Mouse (Mus musculus) limb, embryonic 11.5 days (tissue): ENCODE results near the gene Slc11a2. TPM values are rescaled to one million over a fixed set of nuclear protein-coding genes. Genes with fewer than 3 reads are reported as not detected.

Source experiments
- ATAC-seq: fragments of 200-750 bp; cut with Nextera tagmentation; 2 replicates; pipeline ENCODE4 v1.8.0; 2017; ENCODE audit warnings: low read depth; ENCODE audit not compliant: insufficient number of reproducible peaks, low FRiP score, low TSS enrichment
- DNase-seq: peaks from one replicate; pipeline ENCODE4 v3.0.0-alpha.2; 2015; ENCODE audit warnings: low spot score
- H3K27ac ChIP-seq: fragments of 300-500 bp; sonication (generic); replicated peaks from 2 replicates; pipeline ENCODE4 v1.5.1; 2014; ENCODE audit warnings: low read depth, mild to moderate bottlenecking, low read length
- H3K27me3 ChIP-seq: fragments of 300-500 bp; sonication (generic); 2 replicates; pipeline ENCODE4 v1.6.1; 2014; ENCODE audit warnings: mild to moderate bottlenecking, low read length, mixed read lengths; ENCODE audit not compliant: control insufficient read depth, insufficient read depth
- H3K36me3 ChIP-seq: fragments of 300-500 bp; sonication (generic); 2 replicates; pipeline ENCODE4 v1.6.1; 2014; ENCODE audit warnings: mild to moderate bottlenecking, low read length, moderate library complexity, mixed read lengths; ENCODE audit not compliant: control insufficient read depth, insufficient read depth
- H3K4me1 ChIP-seq: fragments of 300-500 bp; sonication (generic); 2 replicates; pipeline ENCODE4 v1.6.1; 2014; ENCODE audit warnings: low read length, mixed read lengths; ENCODE audit not compliant: control insufficient read depth, insufficient read depth
- H3K4me2 ChIP-seq: fragments of 300-500 bp; sonication (generic); 2 replicates; pipeline ENCODE4 v1.6.1; 2014; ENCODE audit warnings: low read depth, mild to moderate bottlenecking, moderate library complexity; ENCODE audit not compliant: severe bottlenecking
- H3K4me3 ChIP-seq: fragments of 300-500 bp; sonication (generic); 2 replicates; pipeline ENCODE4 v1.5.1; 2014; ENCODE audit warnings: low read depth, low read length
- H3K9ac ChIP-seq: fragments of 300-500 bp; sonication (generic); 2 replicates; pipeline ENCODE4 v1.6.1; 2014; ENCODE audit warnings: mild to moderate bottlenecking, low read length
- H3K9me3 ChIP-seq: fragments of 300-500 bp; sonication (generic); 2 replicates; pipeline ENCODE4 v1.6.1; 2016; ENCODE audit warnings: low read length; ENCODE audit not compliant: control insufficient read depth
- WGBS: fragments of 180-500 bp; shearing (Covaris S2); extraction: QIAGEN DNeasy Blood & Tissue Kit; methylation state at CpG from one replicate; pipeline ENCODE4 v1.1.7; 2014; 5-methylcytosine and 5-hydroxymethylcytosine counted together
- polyA plus RNA-seq: library from polyadenylated mRNA; unstranded; fragments of >200 nt; fragmentation: Nextera tagmentation; extraction: Ambion mirVana; gene quantifications from 2 replicates; pipeline ENCODE4 v1.2.1, GENCODE M21; 2014

The Slc11a2 gene
- polyA plus RNA-seq: 19.5 and 24.3 TPM in 2 replicates

DNA sequence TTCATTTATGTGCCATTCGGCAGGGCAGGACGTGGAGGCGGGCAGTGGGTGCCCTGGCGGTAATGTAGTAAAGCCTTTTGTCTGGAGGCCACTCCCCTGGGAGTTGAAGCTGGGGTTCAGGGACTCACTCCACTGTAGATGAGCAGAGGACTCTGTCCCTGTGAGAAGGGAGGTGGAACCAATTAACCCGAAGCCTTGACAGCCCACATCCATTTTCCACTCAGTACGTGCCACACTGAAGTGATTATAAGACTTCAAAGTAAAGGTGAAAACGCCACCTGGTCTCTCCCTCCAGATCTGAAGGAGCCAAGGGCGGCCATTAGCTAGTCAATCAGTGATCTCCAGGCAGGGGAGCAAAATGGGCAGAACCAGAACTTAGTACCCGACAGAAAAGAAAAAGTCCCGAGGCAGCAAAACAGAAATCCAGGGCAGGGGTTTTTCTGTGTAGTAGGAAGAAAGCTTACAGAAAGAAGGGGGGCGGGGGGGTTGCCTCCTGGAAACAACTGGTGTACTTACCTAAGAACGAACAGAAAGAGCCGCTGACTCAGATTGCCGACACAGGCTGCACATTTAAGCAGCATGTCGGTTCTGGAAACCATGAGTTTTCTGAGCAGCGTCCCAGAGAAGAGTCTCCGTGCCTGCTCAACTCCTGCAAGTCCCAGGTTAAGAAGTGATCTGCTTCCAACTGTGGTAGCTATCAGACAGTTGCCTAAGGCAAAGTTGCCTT is at the start of gene Slc11a2:
Gene Slc11a2, minus strand, starts transcription at position 677 of the 727 bp plus-strand sequence.
- peak; percentile 60 for DNase-seq
- H3K27ac ChIP-seq: 0 out of 2 replicates have a peak within 1 kb of the TSS, but pooled peaks have one; percentile 21

DNA sequence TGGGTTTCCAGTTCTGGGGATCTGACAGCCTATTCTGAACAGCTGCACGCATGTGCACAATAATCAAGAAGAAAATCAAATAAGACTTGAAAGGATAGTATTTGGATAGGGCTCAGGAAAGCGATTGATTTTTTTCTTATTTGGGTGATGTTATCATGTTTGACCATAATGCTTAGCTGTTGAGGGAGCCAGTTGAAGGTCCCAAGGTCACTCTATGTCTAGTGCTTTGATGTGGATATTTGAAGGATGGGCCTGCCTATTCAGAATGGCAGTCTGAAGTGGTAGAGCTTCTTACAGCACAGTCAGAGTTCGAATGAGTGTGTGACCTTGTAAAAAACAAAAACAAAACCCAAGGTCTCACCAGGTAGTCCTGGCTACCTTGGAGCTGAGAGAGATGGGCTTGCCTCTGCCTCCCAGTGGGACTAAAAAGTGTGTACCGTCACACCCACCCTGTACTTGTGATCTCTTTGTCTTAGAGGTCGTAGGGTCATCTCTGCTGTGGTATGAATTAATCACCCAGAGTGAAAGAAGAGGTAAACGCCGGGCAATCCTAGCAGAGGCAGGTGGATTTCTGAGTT is 49.1 kb upstream of the Slc11a2 start:
- no peak overlapping the region for H3K4me2 ChIP-seq
- DNase-seq (no peak), ATAC-seq (no peak)
- H3K27me3 ChIP-seq: no peaks in the 10 kb centered on the region
- WGBS: 85% methylated on average over 7 of the region's 7 CpGs
- peaks cover 5% of the 10 kb centered on the region; the same call in 1 of the 2 replicates for H3K36me3 ChIP-seq
- H3K9ac ChIP-seq: no peak overlapping the region
- 0 out of 2 replicates have a peak, but pooled peaks cover 4% of the 10 kb centered on the region for H3K4me1 ChIP-seq
- H3K4me3 ChIP-seq: no peak overlapping the region
- H3K27ac ChIP-seq: no peak overlapping the region
- H3K9me3 ChIP-seq: no peaks in the 10 kb centered on the region

More for the DNA sequence above, at the start of gene Slc11a2:
- Histone ChIP-seq H3K9me3 (no peaks in the 10 kb centered on the region), H3K36me3 (no peaks in the 10 kb centered on the region), H3K27me3 (no peaks in the 10 kb centered on the region), H3K4me3 (peak within 1 kb of the TSS; percentile 99), H3K4me2 (peak within 1 kb of the TSS; percentile 91), H3K4me1 (peaks cover 18% of the 10 kb centered on the region; the same call in 1 of the 2 replicates), H3K9ac (0 out of 2 replicates have a peak within 1 kb of the TSS, but pooled peaks have one; percentile 3)
- no peak for ATAC-seq
- 9% methylated on average over 17 of the region's 17 CpGs for WGBS

DNA sequence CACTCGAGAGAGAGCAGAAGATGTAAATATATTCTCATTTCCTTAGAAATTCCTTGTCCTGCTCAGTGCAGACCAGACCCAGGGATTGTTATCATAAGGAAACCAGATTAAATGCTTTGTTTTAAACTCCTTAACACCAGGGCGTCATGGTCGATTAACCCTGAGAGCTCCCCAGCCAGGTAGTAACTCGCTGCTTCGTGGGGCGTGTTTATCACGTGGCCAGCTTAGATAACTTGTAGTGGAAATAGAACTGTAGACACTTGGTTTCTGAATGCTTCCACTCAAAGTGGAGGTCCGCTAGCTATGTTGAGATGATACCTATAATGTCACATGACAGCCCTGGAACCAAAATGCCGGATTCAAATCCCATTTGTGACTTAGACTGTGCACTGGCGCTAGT is 45.2 kb upstream of the Slc11a2 start:
- Histone ChIP-seq H3K27me3 (no peaks in the 10 kb centered on the region), H3K4me3 (no peak overlapping the region), H3K4me1 (0 out of 2 replicates have a peak, but pooled peaks cover 4% of the 10 kb centered on the region), H3K9ac (no peak overlapping the region), H3K27ac (no peak overlapping the region), H3K4me2 (peak overlapping the region; percentile 84; the same call in 1 of the 2 replicates), H3K36me3 (peaks cover 2% of the 10 kb centered on the region; the same call in 1 of the 2 replicates), H3K9me3 (no peaks in the 10 kb centered on the region)
- DNase-seq: no peak
- no peak for ATAC-seq
- WGBS: 76% methylated on average over 10 of the region's 10 CpGs

DNA sequence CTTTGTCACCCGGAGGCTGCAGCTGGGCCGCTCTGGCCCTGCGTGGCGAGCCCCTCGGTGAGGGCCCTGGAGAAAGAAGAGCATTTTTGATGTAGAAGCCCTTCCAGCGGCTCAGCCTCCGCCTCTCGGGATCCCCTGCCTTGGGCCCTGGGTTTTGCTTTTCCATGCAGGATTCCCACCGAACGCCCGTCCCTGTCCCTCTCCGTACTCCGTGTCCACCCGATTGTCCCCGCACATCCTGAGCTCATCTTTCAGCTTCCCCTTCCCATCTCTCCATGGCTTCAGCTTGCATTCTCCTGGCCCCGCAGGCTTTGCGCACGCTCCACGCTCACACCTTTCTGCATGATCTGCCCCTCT is 44.3 kb upstream of the Slc11a2 start:
- H3K27ac ChIP-seq: no peak overlapping the region
- peaks cover 2% of the 10 kb centered on the region; the same call in 1 of the 2 replicates for H3K36me3 ChIP-seq
- no peaks in the 10 kb centered on the region for H3K9me3 ChIP-seq
- H3K4me1 ChIP-seq: 0 out of 2 replicates have a peak, but pooled peaks cover 4% of the 10 kb centered on the region
- DNase-seq: no peak
- H3K4me3 ChIP-seq: peak overlapping the region; percentile 78
- ATAC-seq: peak; percentile 52
- peak overlapping the region; percentile 84 for H3K4me2 ChIP-seq
- under 1% methylated on average over 17 of the region's 19 CpGs for WGBS
- H3K9ac ChIP-seq: peak overlapping the region; percentile 85
- H3K27me3 ChIP-seq: no peaks in the 10 kb centered on the region

DNA sequence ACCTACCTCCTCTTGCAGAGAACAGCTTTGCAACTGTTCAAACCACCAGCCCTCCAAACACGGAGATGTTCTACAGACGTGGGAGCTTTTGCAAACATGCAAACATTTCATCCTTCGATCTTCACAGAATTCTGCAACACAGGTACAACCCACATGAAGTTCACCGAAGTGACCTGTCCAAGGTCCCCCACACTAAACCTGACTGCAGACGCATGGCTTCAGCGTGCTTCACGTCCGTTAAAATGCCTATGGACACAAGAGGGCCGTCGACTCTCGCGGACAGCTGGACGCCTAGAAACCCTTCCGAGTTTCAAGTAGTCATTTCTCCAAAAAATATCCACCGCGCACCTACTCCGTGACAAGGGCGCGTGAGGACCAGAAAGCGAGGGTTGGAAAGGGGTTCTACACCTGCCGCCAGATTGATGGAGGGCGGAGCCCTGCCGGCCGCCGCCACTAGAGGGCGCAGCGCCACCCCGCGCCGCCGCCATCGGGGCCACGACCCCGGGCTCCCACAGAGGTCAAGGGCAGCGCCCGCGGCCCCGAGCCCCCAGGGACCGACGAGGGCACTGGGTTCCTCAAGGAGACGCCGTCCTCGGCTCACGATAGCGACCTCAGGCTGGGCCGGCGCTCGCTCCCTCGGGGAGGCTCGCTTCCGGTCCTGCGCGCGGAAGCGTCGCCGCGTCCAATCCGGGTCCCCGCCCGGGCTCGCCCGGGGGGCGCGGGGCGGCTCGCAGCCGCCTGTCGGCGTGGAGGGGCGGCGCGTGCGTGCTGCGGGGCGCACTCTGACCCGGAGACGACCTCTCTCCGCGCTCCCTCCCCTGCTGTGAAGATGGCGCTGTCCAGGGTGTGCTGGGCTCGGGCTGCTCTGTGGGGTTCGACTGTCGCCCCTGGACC is 43.7 kb upstream of the Slc11a2 start, which contains the start of gene Letmd1:
Gene Letmd1, plus strand, starts transcription at position 729 of the 894 bp plus-strand sequence.
- Histone ChIP-seq H3K27ac (no peak within 1 kb of the TSS), H3K4me1 (0 out of 2 replicates have a peak, but pooled peaks cover 4% of the 10 kb centered on the region), H3K9ac (peak within 1 kb of the TSS; percentile 85), H3K27me3 (no peaks in the 10 kb centered on the region), H3K36me3 (peaks cover 2% of the 10 kb centered on the region; the same call in 1 of the 2 replicates), H3K4me2 (peak within 1 kb of the TSS; percentile 84), H3K4me3 (peak within 1 kb of the TSS; percentile 78), H3K9me3 (no peaks in the 10 kb centered on the region)
- ATAC-seq (peak; percentile 84), DNase-seq (peak; percentile 86)
- WGBS: 3% methylated on average over 76 of the region's 84 CpGs

DNA sequence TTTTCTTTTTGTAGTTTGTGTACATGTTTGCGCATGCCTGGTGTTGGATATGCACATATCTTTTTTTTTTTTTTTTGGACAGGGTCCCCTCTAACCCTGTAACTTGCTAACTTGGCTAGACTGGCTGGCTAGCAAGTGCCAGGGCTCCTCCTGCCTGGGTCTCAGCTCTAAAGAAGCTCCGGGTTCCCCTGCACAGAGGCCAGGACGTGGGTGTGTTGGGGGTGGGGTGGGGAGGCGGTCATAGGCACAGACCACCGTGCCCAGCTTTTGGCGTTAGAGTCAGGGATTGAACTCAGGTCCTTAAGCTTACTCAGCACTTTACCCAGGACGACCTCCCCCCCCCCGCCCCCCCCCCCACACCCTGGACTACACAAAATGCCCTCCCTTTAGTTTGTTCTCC is 42.9 kb upstream of the Slc11a2 start:
- Histone ChIP-seq H3K9ac (no peak overlapping the region), H3K27ac (no peak overlapping the region)
- 47% methylated on average over 8 of the region's 8 CpGs for WGBS

DNA sequence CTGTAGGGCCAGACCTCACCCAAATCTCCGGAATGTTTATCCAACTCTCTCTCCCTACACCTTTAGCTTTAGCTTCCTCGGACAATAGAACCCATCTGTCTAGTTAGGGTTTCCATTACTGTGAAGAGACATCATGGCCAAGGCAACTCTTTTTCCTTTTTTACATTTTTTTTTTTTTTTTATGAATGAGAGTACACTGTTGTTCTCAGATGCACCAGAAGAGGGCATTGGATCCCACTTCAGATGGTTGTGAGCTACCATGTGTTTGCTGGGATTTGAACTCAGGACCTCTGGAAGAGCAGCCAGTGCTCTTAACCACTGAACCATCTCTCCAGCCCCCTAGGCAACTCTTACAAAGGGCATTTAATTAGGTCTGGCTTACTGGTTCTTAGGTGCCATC is 40.6 kb upstream of the Slc11a2 start:
- no peak overlapping the region for H3K4me2 ChIP-seq
- 0 out of 2 replicates have a peak, but pooled peaks cover 4% of the 10 kb centered on the region for H3K4me1 ChIP-seq
- H3K4me3 ChIP-seq: no peak overlapping the region
- 88% methylated on average over 2 of the region's 2 CpGs for WGBS
- H3K27me3 ChIP-seq: no peaks in the 10 kb centered on the region
- no peaks in the 10 kb centered on the region for H3K36me3 ChIP-seq
- no peaks in the 10 kb centered on the region for H3K9me3 ChIP-seq
- H3K27ac ChIP-seq: no peak overlapping the region
- no peak overlapping the region for H3K9ac ChIP-seq
- DNase-seq (no peak), ATAC-seq (no peak)

More for the DNA sequence above, 42.9 kb upstream of the Slc11a2 start:
- no peaks in the 10 kb centered on the region for H3K9me3 ChIP-seq
- DNase-seq: no peak
- H3K36me3 ChIP-seq: peaks cover 2% of the 10 kb centered on the region; the same call in 1 of the 2 replicates
- no peak overlapping the region for H3K4me2 ChIP-seq
- no peak for ATAC-seq
- no peak overlapping the region for H3K4me3 ChIP-seq
- no peaks in the 10 kb centered on the region for H3K27me3 ChIP-seq
- H3K4me1 ChIP-seq: 0 out of 2 replicates have a peak, but pooled peaks cover 4% of the 10 kb centered on the region

DNA sequence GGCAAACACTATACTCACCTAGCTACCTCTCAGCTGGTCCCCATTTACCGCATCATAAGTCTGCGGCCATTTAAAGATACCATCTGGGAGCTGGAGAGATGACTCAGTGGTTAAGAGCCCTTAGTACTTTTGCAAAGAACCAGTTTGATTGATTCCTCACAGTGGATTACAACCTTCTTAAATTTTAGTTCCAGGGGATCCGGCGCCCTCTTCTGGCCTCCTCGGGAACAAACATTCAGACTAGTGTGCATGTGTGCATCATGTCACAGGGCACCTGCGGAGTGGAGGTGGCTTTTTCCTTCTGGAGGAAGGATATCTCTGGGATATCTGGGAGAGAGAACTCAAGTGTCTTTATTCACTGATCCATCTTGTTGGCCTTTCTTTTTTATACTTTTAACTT is 38.8 kb upstream of the Slc11a2 start:
- DNase-seq (peak; percentile 81), ATAC-seq (no peak)
- Histone ChIP-seq H3K4me1 (no peaks in the 10 kb centered on the region), H3K36me3 (no peaks in the 10 kb centered on the region), H3K9ac (no peak overlapping the region), H3K27me3 (no peaks in the 10 kb centered on the region), H3K4me2 (no peak overlapping the region), H3K9me3 (no peaks in the 10 kb centered on the region), H3K27ac (no peak overlapping the region), H3K4me3 (no peak overlapping the region)
- 28% methylated on average over 6 of the region's 6 CpGs for WGBS
